Mouse (Mus musculus): ENCODE data around the gene Srprb.

DNA sequence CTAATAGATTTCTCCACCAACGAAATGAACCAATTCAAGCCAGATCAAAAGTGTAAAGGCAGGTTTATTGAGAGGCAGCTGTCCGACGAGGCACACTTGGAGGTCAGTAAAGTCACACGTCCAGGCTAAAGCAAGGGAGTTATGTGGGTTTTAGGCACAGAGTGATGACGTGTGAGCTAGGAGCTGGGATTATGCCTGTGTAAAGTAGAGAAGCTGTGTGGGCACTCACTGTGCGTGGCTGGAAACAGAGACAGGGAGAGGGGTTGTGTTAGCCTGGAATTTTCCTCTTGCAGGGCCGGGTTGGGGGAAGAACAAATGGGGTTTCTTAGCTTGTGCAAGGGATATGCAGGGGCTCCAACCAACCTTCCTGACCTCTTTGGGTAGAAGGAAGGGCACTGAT is 33.2 kb downstream of the Srprb start:
- TF ChIP-seq CTCF (IDR thresholded peaks at IDR 0.05; ENCODE audit: extremely low read depth, insufficient read depth, insufficient read length, insufficient replicate concordance), result no peak
- TF ChIP-seq POLR2A (IDR thresholded peaks at IDR 0.05; ENCODE audit: low read depth, low read length), result no peak

Measured in spleen, adult 2 months (tissue).